Mouse (Mus musculus): ENCODE measurements around the gene Sbds. TPM values are rescaled to one million over a fixed set of nuclear protein-coding genes. Genes with fewer than 3 reads are reported as not detected.
"Not testable (repeated sequence)": the region's sequence is repeated elsewhere in the genome, so short reads cannot be mapped to it uniquely, and the experiment has no call there.

Sbds gene
- polyA plus RNA-seq, 1 experiment, result 18.7 TPM

- H3K36me3 ChIP-seq (ENCODE audit: control insufficient read depth, insufficient read depth, low read length), result peaks cover 10% of the 10 kb centered on the region
- WGBS, result 4% methylated on average over 8 of the region's 8 CpGs
- TF ChIP-seq POLR2A (IDR thresholded peaks at IDR 0.05; ENCODE audit: low read depth, low read length) (no peak), CTCF (IDR thresholded peaks at IDR 0.05; ENCODE audit: extremely low read depth, insufficient read depth, insufficient read length, insufficient replicate concordance) (no peak)
- H3K4me1 ChIP-seq (ENCODE audit: control insufficient read depth, insufficient read depth, insufficient read length), result peaks cover 2% of the 10 kb centered on the region; the same call in 1 of the 2 replicates
- H3K27ac ChIP-seq (ENCODE audit: insufficient read depth, low read length), result no peak overlapping the region
- no peak for DNase-seq (ENCODE audit: low read depth in 1 of 2, low spot score in 2 of 2)
- H3K27me3 ChIP-seq (ENCODE audit: control insufficient read depth, insufficient read depth, low read length), result no peaks in the 10 kb centered on the region
- peak overlapping the region; percentile 86; the same call in 1 of the 2 replicates for H3K4me3 ChIP-seq (ENCODE audit: extremely low read depth, insufficient read depth, insufficient read length)
These were observed 2.0 kb upstream of the Sbds start for GRCm38 (mm10) chr5:130257303-130257702.

- TF ChIP-seq CTCF (IDR thresholded peaks at IDR 0.05; ENCODE audit: extremely low read depth, insufficient read depth, insufficient read length, insufficient replicate concordance) (no peak), POLR2A (IDR thresholded peaks at IDR 0.05; ENCODE audit: low read depth, low read length) (peak; percentile 11; the same call in 1 of the 2 replicates)
- DNase-seq (ENCODE audit: low read depth in 1 of 2, low spot score in 2 of 2), result peak; percentile 93 to 96
- no peaks in the 10 kb centered on the region for H3K27me3 ChIP-seq (ENCODE audit: control insufficient read depth, insufficient read depth, low read length)
- peak overlapping the region; percentile 74 for H3K27ac ChIP-seq (ENCODE audit: insufficient read depth, low read length)
- under 1% methylated on average over 25 of the region's 25 CpGs for WGBS
- H3K36me3 ChIP-seq (ENCODE audit: control insufficient read depth, insufficient read depth, low read length), result peaks cover 15% of the 10 kb centered on the region
- peak overlapping the region; percentile 86 for H3K4me3 ChIP-seq (ENCODE audit: extremely low read depth, insufficient read depth, insufficient read length)
- peaks cover 2% of the 10 kb centered on the region; the same call in 1 of the 2 replicates for H3K4me1 ChIP-seq (ENCODE audit: control insufficient read depth, insufficient read depth, insufficient read length)
These were observed 1.4 kb upstream of the Sbds start for GRCm38 (mm10) chr5:130256678-130257271.

- H3K4me3 ChIP-seq (ENCODE audit: extremely low read depth, insufficient read depth, insufficient read length); H3K4me1 ChIP-seq (ENCODE audit: control insufficient read depth, insufficient read depth, insufficient read length); H3K27me3 ChIP-seq (ENCODE audit: control insufficient read depth, insufficient read depth, low read length); DNase-seq (ENCODE audit: low read depth in 1 of 2, low spot score in 2 of 2); H3K27ac ChIP-seq (ENCODE audit: insufficient read depth, low read length): not testable (repeated sequence)
- WGBS, result 28% methylated on average over 20 of the region's 20 CpGs
- H3K36me3 ChIP-seq (ENCODE audit: control insufficient read depth, insufficient read depth, low read length), result peaks cover 21% of the 10 kb centered on the region
These were observed 632 bp upstream of the Sbds start for GRCm38 (mm10) chr5:130255799-130256525.

GRCm38 (mm10) chr5:130254164-130255016, 940 bp downstream of the Sbds start:
- H3K36me3 ChIP-seq (ENCODE audit: control insufficient read depth, insufficient read depth, low read length), result peaks cover 32% of the 10 kb centered on the region
- peaks cover 2% of the 10 kb centered on the region; the same call in 1 of the 2 replicates for H3K4me1 ChIP-seq (ENCODE audit: control insufficient read depth, insufficient read depth, insufficient read length)
- 5% methylated on average over 19 of the region's 19 CpGs for WGBS
- no peaks in the 10 kb centered on the region for H3K27me3 ChIP-seq (ENCODE audit: control insufficient read depth, insufficient read depth, low read length)
- H3K27ac ChIP-seq (ENCODE audit: insufficient read depth, low read length), result peak overlapping the region; percentile 91
- DNase-seq (ENCODE audit: low read depth in 1 of 2, low spot score in 2 of 2), result peak in 1 of 2 experiments; percentile 13
- TF ChIP-seq POLR2A (IDR thresholded peaks at IDR 0.05; ENCODE audit: low read depth, low read length) (no peak), CTCF (IDR thresholded peaks at IDR 0.05; ENCODE audit: extremely low read depth, insufficient read depth, insufficient read length, insufficient replicate concordance) (0 out of 2 replicates have a peak, but pooled peaks have one; percentile 1)
- peak overlapping the region; percentile 84 for H3K4me3 ChIP-seq (ENCODE audit: extremely low read depth, insufficient read depth, insufficient read length)

- H3K36me3 ChIP-seq (ENCODE audit: control insufficient read depth, insufficient read depth, low read length), result peaks cover 61% of the 10 kb centered on the region
These were observed 7.5 kb downstream of the Sbds start for GRCm38 (mm10) chr5:130247823-130248222.

GRCm38 (mm10) chr5:130241426-130241825, 13.9 kb downstream of the Sbds start:
- H3K36me3 ChIP-seq (ENCODE audit: control insufficient read depth, insufficient read depth, low read length), result peaks cover 56% of the 10 kb centered on the region
- TF ChIP-seq POLR2A (IDR thresholded peaks at IDR 0.05; ENCODE audit: low read depth, low read length) (no peak), CTCF (IDR thresholded peaks at IDR 0.05; ENCODE audit: extremely low read depth, insufficient read depth, insufficient read length, insufficient replicate concordance) (no peak)
- DNase-seq (ENCODE audit: low read depth in 1 of 2, low spot score in 2 of 2), result no peak
- H3K4me3 ChIP-seq (ENCODE audit: extremely low read depth, insufficient read depth, insufficient read length), result no peak overlapping the region
- H3K27ac ChIP-seq (ENCODE audit: insufficient read depth, low read length), result no peak overlapping the region
- no peaks in the 10 kb centered on the region for H3K4me1 ChIP-seq (ENCODE audit: control insufficient read depth, insufficient read depth, insufficient read length)
- H3K27me3 ChIP-seq (ENCODE audit: control insufficient read depth, insufficient read depth, low read length), result no peaks in the 10 kb centered on the region
- WGBS, result 94% methylated on average over 12 of the region's 12 CpGs

More at GRCm38 (mm10) chr5:130247823-130248222, 7.5 kb downstream of the Sbds start:
- 26% methylated on average over 5 of the region's 5 CpGs for WGBS
- H3K4me3 ChIP-seq (ENCODE audit: extremely low read depth, insufficient read depth, insufficient read length), result no peak overlapping the region
- DNase-seq (ENCODE audit: low read depth in 1 of 2, low spot score in 2 of 2), result no peak
- no peak overlapping the region for H3K27ac ChIP-seq (ENCODE audit: insufficient read depth, low read length)
- no peaks in the 10 kb centered on the region for H3K4me1 ChIP-seq (ENCODE audit: control insufficient read depth, insufficient read depth, insufficient read length)
- no peak for TF ChIP-seq POLR2A (IDR thresholded peaks at IDR 0.05; ENCODE audit: low read depth, low read length)
- TF ChIP-seq CTCF (IDR thresholded peaks at IDR 0.05; ENCODE audit: extremely low read depth, insufficient read depth, insufficient read length, insufficient replicate concordance), result no peak
- no peaks in the 10 kb centered on the region for H3K27me3 ChIP-seq (ENCODE audit: control insufficient read depth, insufficient read depth, low read length)

All from spleen, adult 2 months (tissue).